Mouse (Mus musculus) adipose tissue, adult 10 weeks (tissue): ENCODE measurements around the gene 1700025B11Rik. TPM values are rescaled to one million over a fixed set of nuclear protein-coding genes. Genes with fewer than 3 reads are reported as not detected.

Source experiments
- polyA plus RNA-seq: library from polyadenylated mRNA; stranded (reverse); fragments of 350-450 nt; fragmentation: Illumina TruSeq; extraction: RNeasy Lipid Tissue Mini Kit (QIAGEN cat#74804); gene quantifications from one replicate; pipeline ENCODE4 v1.2.3, GENCODE M21; 2014; ENCODE audit warnings: low read depth, low replicate concordance

Gene 1700025B11Rik
- polyA plus RNA-seq = 0.79 TPM

DNA sequence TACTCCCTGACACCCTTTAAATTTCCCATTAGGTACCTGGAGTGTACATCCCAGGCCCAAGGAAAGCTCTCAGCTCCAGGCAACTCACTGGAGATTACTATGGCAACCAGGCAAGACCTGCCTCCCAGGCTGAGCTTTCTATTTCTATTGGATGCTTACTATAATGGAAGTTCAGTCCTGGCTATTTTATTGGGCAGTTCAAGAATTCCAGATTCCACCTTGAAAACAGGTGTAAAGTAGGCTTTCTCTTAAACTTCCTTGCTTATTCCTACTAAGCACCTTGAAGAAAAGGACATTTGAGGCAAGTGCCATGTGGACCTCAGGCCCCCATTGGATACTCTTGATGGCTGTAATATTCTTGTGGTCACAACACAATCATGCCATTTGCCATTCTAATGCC is at the start of gene 1700025B11Rik:
TSS of gene 1700025B11Rik (minus strand) at position 101 of the 400 bp plus-strand sequence.

DNA sequence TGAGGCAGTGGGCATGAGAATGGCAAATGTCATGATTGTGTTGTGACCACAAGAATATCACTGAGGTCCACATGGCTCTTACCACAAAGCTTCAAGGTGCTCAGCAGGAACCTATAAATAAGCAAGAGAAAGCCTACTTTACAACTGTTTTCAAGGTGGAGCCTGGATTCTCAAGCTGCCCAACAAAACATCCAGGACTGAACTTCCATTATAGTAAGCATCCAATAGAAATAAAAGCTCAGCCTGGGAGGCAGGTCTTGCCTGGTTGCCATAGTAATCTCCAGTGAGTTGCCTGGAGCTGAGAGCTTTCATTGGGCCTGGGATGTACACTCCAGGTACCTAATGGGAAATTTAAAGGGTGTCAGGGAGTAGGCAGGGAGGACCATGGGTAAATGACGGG is 37.3 kb upstream of the 1700025B11Rik start, which contains the start of gene Gm36245:
TSS of gene Gm36245 (plus strand) at position 301 of the 400 bp plus-strand sequence.

DNA sequence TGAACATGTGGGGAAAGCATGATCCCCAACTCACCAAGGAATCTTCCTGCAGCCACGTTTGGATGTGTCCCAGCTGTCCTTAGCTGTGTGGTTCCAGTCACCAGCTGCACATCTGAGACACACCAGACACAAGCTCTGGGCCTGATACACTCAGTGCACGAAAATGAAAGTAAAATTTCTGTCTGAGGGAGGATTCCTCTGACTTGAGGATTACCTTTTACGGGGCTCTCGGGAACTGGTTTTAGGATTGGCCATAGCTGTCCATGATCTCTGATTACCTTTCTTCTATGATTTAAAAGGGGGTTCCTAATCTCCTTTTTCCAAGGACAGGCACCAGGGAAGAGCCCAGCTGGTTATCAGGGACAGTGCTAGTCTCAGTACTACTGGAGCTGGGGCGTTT is 34.3 kb upstream of the 1700025B11Rik start, which contains the start of gene Apol10b:
TSS of gene Apol10b (minus strand) at position 165 of the 400 bp plus-strand sequence.

DNA sequence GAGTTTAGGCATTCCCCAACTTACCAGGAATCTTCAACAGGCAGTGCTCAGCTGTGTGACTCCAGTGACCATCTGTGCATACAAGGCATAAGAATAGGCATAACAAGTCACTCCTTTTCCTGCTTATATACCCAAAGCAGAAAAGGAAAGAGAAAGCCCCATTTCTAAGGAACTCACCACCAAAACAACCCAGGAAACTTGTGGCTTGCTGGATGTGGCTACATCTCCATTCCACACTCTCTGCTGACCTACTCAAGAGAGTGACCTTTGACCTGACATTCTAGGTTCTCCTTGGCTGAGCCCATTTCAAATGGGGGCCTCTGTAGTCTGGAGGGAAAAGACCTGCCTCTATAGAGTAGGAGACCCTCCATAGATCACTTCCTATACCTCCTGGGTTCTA is 28.5 kb downstream of the 1700025B11Rik start, which contains the start of gene Apol7c:
TSS of gene Apol7c (minus strand) at position 101 of the 400 bp plus-strand sequence.

Other genes with a start within 250 kb of the 1700025B11Rik start
- 0.35 TPM for gene Apol7a, start 162.8 kb downstream of the 1700025B11Rik start, polyA plus RNA-seq
- gene Apol9a, start 150.8 kb downstream of the 1700025B11Rik start, polyA plus RNA-seq = 1.9 TPM
- 0.36 TPM for gene Apol7b, start 114.4 kb downstream of the 1700025B11Rik start, polyA plus RNA-seq
- gene Apol10a, start 84.8 kb downstream of the 1700025B11Rik start, polyA plus RNA-seq = not detected
- not detected for gene Apol11a, start 53.6 kb downstream of the 1700025B11Rik start, polyA plus RNA-seq
- gene Apol7c, start 28.6 kb downstream of the 1700025B11Rik start, polyA plus RNA-seq = not detected
- 5.0 TPM for gene Apol10b, start 34.2 kb upstream of the 1700025B11Rik start, polyA plus RNA-seq
- gene Gm36245, start 37.4 kb upstream of the 1700025B11Rik start, polyA plus RNA-seq = not detected
- gene Apol11b, start 81.4 kb upstream of the 1700025B11Rik start, polyA plus RNA-seq = not detected
- gene Apol7e, start 137.0 kb upstream of the 1700025B11Rik start, polyA plus RNA-seq = not detected
- 5.8 TPM for gene Apol9b, start 167.1 kb upstream of the 1700025B11Rik start, polyA plus RNA-seq
- gene Apol8, start 195.1 kb upstream of the 1700025B11Rik start, polyA plus RNA-seq = not detected